Mouse (Mus musculus) T-cell, adult 66 days (primary cell): ENCODE data around the gene Edc3. TPM values are rescaled to one million over a fixed set of nuclear protein-coding genes. Genes with fewer than 3 reads are reported as not detected.

Source experiments
- total RNA-seq, 2 experiments: library from RNA; stranded (reverse); gene quantifications; 3 replicates in 1 of 2; 4 replicates in 1 of 2; pipeline ENCODE4 v1.2.4; 2023

The Edc3 gene
- 10 to 100 TPM; 22.4 to 22.9 TPM for total RNA-seq

DNA sequence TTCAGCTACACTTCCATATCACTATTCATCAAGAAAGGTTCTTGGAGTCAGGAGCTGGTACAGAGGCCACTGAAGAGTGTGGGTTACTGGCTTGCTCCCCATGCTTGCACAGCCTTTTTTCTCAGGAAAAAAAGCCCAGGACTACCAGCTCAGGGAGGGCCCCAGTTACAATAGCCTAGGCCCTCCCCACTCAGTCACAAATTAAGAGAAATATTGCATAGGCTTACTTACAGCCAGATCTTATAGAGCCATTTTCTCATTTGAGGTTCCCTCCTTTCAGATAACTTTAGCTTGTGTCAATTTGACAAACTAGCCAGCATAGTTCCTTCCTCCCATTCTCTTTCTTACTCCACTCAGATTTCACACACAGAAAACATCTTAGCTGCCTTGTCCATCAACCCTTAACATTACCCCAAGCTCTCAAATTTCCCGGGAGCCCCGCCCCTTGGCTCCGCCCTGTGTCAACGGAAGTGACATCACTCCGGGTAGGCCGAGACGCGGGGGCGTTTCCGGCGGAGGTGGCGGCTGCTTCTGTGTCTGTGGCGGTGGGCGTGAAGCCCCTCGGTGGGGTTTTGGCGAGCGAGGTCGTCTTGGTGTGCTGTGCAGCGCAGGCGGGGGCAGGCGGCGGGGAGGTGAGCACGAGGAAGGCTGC is at the start of gene Edc3:
Gene Edc3 (plus strand): TSS at position 473 of the 652 bp plus-strand sequence.

DNA sequence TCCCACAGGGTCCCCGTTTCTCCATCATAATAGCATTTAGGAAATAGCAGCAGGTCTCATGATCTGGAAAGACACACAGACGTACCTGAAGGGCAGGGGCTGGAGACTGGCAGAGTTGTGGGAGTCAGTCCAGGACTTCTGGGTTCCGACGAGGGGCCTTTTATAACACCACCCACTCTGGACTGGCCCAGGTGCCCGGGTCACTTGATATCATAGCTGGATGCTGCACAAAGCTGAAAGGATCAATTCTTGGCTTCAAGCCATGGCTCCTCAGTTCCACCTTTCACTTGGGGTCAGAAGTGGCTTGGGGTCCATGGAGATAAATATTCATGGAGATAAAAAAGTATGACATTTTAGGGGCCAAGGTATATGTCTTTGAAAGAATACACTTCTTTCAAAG is 24.8 kb upstream of the Edc3 start, which contains the start of gene Cyp1a2:
Gene Cyp1a2 (minus strand): TSS at position 184 of the 400 bp plus-strand sequence.

DNA sequence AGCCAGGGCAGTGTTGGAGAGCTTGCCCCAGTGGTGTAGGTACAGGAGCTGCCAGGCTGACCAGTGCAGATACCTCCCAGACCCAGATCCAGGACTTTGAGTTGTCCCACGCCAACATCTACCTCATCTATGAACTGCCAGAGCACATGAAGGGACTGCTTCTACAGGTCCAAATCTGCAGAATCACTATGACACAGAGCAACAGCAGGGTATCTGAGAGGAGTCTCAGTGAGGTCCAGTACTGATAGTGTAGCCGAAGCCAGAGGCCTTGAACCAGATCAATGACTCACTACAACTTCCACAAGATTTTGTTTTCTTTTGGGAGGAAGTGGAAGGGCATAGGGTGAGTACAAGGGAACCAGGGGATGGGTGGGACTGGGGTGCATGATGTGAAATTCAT is 20.6 kb upstream of the Edc3 start, which contains the start of gene Cyp1a1:
Gene Cyp1a1 (plus strand): TSS at position 178 of the 400 bp plus-strand sequence.

DNA sequence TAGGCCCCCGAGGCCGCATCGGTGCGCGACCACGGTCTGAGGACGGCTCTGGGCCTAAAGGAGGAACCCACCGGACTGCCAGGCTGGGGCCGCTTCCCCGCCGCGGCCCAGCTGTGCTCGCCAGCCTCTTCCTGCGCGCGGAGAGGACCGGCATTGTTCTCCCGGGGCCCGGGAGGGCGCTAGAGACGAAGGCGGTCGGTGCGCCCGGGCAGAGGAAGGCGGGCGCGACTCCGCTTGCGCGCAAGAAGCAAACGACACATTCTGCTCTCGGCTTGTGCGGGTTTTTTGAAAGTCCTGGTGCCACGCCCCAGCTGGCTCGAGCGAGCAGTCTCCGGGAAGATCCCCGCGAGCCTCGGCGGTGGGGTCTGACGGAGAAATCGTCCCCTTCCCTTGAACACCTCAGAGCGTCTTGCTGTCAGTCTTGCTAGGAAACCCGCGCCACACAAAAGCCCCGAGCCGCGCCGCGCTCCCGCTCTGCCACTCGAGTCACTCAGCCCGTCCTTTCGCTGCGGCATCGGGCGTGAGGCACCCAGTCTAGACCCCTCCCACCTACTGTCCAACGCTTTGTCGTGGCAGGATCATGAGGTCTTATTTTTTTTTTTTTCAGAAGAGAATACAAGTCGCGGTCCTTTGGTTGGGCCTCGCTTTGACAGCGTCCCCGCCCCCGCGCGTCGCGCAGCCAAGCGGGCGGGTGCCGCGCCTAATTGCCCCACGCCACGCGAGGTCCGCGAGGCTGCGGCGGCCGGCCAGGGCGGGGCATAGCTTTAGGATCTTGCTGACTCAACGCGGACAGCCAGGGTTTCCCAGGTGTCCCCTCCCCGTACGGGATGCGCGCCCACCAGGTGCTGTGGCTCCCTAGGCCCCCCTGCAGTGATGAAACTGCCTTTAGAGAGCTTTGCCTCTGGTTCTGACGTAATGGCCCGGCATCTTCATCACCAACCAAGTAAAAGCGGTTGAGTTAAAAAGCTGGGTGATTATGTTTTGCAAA is 57.3 kb downstream of the Edc3 start, which contains the start of gene Clk3:
Gene Clk3 (minus strand): TSS at position 497 of the 988 bp plus-strand sequence.

Other genes with a start within 250 kb of the Edc3 start
- under 1 TPM in 1 of 2 experiments, not detected in 1; 0.47 TPM for gene Scamp5, start 240.5 kb upstream of the Edc3 start, total RNA-seq
- not detected for gene Rpp25, start 204.5 kb upstream of the Edc3 start, total RNA-seq
- gene Cox5a, start 187.3 kb upstream of the Edc3 start, total RNA-seq: 100 to 1,000 TPM in 1 of 2 experiments, 10 to 100 TPM in 1; 87.5 to 109 TPM
- 10 to 100 TPM; 17.1 to 19.7 TPM for gene Fam219b, start 171.0 kb upstream of the Edc3 start, total RNA-seq
- 10 to 100 TPM; 11.5 to 15.4 TPM for gene Mpi, start 155.8 kb upstream of the Edc3 start, total RNA-seq
- gene Scamp2, start 147.6 kb upstream of the Edc3 start, total RNA-seq: 10 to 100 TPM; 57.5 to 62.3 TPM
- gene Ulk3, start 119.1 kb upstream of the Edc3 start, total RNA-seq: 10 to 100 TPM; 75.2 to 79.6 TPM
- under 1 TPM; 0.38 to 0.50 TPM for gene Cplx3, start 102.3 kb upstream of the Edc3 start, total RNA-seq
- gene Lman1l, start 87.8 kb upstream of the Edc3 start, total RNA-seq: 1 to 10 TPM; 1.8 to 4.1 TPM
- gene Csk, start 54.9 kb upstream of the Edc3 start, total RNA-seq: 100 to 1,000 TPM; 332 to 355 TPM
- not detected for gene Cyp1a2, start 24.8 kb upstream of the Edc3 start, total RNA-seq
- gene Cyp1a1, start 20.6 kb upstream of the Edc3 start, total RNA-seq: under 1 TPM in 1 of 2 experiments, not detected in 1; 0.20 TPM
- gene Clk3, start 57.3 kb downstream of the Edc3 start, total RNA-seq: 100 to 1,000 TPM; 187 to 199 TPM
- 10 to 100 TPM; 75.8 to 88.6 TPM for gene Arid3b, start 128.3 kb downstream of the Edc3 start, total RNA-seq
- gene Ubl7, start 202.4 kb downstream of the Edc3 start, total RNA-seq: 10 to 100 TPM; 68.5 to 72.6 TPM
- gene Sema7a, start 231.6 kb downstream of the Edc3 start, total RNA-seq: 1 to 10 TPM; 1.0 to 3.0 TPM